Mouse (Mus musculus): ENCODE results near the gene Scgn. TPM values are rescaled to one million over a fixed set of nuclear protein-coding genes. Genes with fewer than 3 reads are reported as not detected.

The Scgn gene
- not detected in 2 replicates for polyA plus RNA-seq (2015; fragmentation: Nextera tagmentation; extraction: Ambion mirVana)

DNA sequence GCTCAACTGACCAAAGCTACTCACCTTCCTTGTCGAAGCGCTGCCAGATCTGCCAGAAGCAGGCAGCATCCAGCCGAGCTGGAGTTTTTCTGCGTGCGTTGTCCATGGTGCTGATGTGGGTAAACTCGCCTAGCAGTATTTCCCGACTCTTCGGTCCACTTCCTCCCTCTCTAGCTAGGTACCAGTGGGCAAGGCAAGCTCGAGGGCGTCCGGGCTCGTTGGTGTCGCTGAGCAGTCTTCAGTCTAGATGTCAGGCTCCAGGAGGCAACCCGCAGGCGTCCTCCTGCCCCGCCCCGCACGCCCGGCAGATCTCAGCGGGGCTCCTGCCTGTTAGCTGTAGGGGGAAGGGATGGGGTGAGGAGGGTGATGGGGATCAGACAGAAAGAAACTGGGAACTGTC lies at the start of gene Scgn:
Gene Scgn, minus strand, starts transcription at position 287 of the 400 bp plus-strand sequence.
- peaks cover 3% of the 10 kb centered on the region; the same call in 1 of the 2 replicates for H3K27me3 ChIP-seq (replicated peaks; ENCODE audit: insufficient read depth, low read length)
- no peak within 1 kb of the TSS for H3K4me2 ChIP-seq (replicated peaks; ENCODE audit: low read depth, low read length)
- under 1% methylated on average over 20 of the region's 20 CpGs for WGBS
- no peak within 1 kb of the TSS for H3K4me3 ChIP-seq (ENCODE audit: low read depth, low read length)
- H3K9me3 ChIP-seq (ENCODE audit: low read length) = no peaks in the 10 kb centered on the region
- DNase-seq (ENCODE audit: low spot score) (peak; percentile 76), ATAC-seq (peak; percentile 35; the same call in 1 of the 2 replicates)
- H3K9ac ChIP-seq (replicated peaks; ENCODE audit: low read depth) = no peak within 1 kb of the TSS
- H3K36me3 ChIP-seq (ENCODE audit: insufficient read depth, low read length) = no peaks in the 10 kb centered on the region
- no peak for TF ChIP-seq EP300 (IDR thresholded peaks at IDR 0.05)
- TF ChIP-seq CTCF (IDR thresholded peaks at IDR 0.05) = peak; percentile 33
- H3K4me1 ChIP-seq (ENCODE audit: insufficient read depth, low read depth, low read length) = no peaks in the 10 kb centered on the region
- no peak within 1 kb of the TSS for H3K27ac ChIP-seq (ENCODE audit: low read length)

DNA sequence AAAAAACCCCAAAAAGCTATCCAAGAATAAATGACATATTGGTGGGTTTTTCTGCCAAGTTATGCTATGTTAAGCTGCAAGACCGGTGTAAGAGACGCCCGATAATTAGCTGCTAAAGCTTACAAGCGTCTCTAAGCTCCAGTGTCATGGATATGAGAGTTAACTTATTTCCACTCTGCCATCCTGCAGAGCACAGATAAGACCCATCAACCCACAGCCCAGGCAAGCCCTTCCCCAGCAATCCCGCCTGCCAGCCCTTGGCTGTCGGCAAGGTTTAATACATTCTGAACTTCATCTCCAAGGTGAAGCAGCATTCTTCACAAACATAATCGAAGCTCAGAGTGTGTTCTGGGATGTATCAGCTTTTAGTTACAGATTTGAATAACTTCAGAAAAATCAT lies 49.2 kb upstream of the Scgn start:
- no peak overlapping the region for H3K9ac ChIP-seq (replicated peaks; ENCODE audit: low read depth)
- WGBS = 75% methylated on average over 7 of the region's 7 CpGs
- no peak for TF ChIP-seq CTCF (IDR thresholded peaks at IDR 0.05)
- no peak for TF ChIP-seq EP300 (IDR thresholded peaks at IDR 0.05)
- H3K9me3 ChIP-seq (ENCODE audit: low read length) = no peaks in the 10 kb centered on the region
- peaks cover 12% of the 10 kb centered on the region; the same call in 1 of the 2 replicates for H3K36me3 ChIP-seq (ENCODE audit: insufficient read depth, low read length)
- no peak overlapping the region for H3K4me3 ChIP-seq (ENCODE audit: low read depth, low read length)
- no peak overlapping the region for H3K4me2 ChIP-seq (replicated peaks; ENCODE audit: low read depth, low read length)
- no peaks in the 10 kb centered on the region for H3K27me3 ChIP-seq (replicated peaks; ENCODE audit: insufficient read depth, low read length)
- ATAC-seq = no peak
- no peaks in the 10 kb centered on the region for H3K4me1 ChIP-seq (ENCODE audit: insufficient read depth, low read depth, low read length)
- no peak for DNase-seq (ENCODE audit: low spot score)
- no peak overlapping the region for H3K27ac ChIP-seq (ENCODE audit: low read length)

DNA sequence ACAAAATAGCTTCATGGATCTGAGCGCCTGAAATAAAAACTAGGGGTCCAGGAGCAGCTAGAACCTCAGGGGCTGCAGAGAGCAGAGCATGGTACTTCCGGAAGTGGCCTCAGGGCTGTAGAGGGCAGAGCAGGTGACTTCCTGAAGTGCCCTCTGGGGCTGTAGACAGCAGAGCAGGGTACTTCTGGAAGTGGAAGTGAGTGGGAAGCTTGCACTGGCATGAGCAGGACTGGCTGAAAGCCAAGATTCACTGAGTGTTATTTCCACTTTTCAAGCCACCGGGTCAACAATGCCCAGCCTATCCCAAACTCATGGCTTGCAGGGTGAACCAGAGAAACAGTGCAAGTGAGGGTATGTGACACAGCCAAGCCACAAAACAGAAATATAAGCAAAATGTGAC lies 46.5 kb upstream of the Scgn start:
- Histone ChIP-seq H3K9me3 (ENCODE audit: low read length) (no peaks in the 10 kb centered on the region), H3K36me3 (ENCODE audit: insufficient read depth, low read length) (no peaks in the 10 kb centered on the region), H3K4me1 (ENCODE audit: insufficient read depth, low read depth, low read length) (no peaks in the 10 kb centered on the region), H3K9ac (replicated peaks; ENCODE audit: low read depth) (no peak overlapping the region), H3K4me3 (ENCODE audit: low read depth, low read length) (no peak overlapping the region), H3K27ac (ENCODE audit: low read length) (no peak overlapping the region), H3K4me2 (replicated peaks; ENCODE audit: low read depth, low read length) (no peak overlapping the region), H3K27me3 (replicated peaks; ENCODE audit: insufficient read depth, low read length) (no peaks in the 10 kb centered on the region)
- peak; percentile 34 for TF ChIP-seq CTCF (IDR thresholded peaks at IDR 0.05)
- 0 out of 2 replicates have a peak, but pooled peaks have one; percentile 35 for TF ChIP-seq EP300 (IDR thresholded peaks at IDR 0.05)
- peak; percentile 89 for ATAC-seq
- DNase-seq (ENCODE audit: low spot score) = peak; percentile 80
- WGBS = 46% methylated on average over 3 of the region's 3 CpGs

DNA sequence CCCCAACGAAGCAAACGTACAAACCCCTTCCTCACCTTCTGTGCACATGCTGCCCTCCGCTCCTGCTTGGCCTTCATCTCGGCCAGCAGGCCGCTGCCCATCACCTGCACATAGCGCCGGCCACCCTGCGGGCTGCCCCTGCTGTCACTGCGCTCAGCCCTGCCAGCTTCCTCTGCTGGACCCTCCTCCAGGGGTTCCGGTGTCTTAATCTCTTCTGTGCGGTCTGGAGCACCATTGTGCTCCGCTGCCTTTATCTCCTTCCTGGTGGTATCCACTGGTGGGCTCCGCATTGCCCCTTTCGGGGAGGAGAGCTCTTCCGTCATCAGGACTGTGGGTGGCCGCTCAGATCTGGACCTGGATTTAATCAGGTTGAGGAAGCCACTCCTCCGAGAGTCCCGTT lies 45.1 kb upstream of the Scgn start:
- Histone ChIP-seq H3K9ac (replicated peaks; ENCODE audit: low read depth) (no peak overlapping the region), H3K27me3 (replicated peaks; ENCODE audit: insufficient read depth, low read length) (no peaks in the 10 kb centered on the region), H3K4me2 (replicated peaks; ENCODE audit: low read depth, low read length) (0 out of 2 replicates have a peak overlapping the region, but pooled peaks have one; percentile 8), H3K36me3 (ENCODE audit: insufficient read depth, low read length) (no peaks in the 10 kb centered on the region), H3K4me1 (ENCODE audit: insufficient read depth, low read depth, low read length) (no peaks in the 10 kb centered on the region), H3K27ac (ENCODE audit: low read length) (no peak overlapping the region), H3K4me3 (ENCODE audit: low read depth, low read length) (no peak overlapping the region), H3K9me3 (ENCODE audit: low read length) (no peaks in the 10 kb centered on the region)
- DNase-seq (ENCODE audit: low spot score) (no peak), ATAC-seq (no peak)
- TF ChIP-seq EP300 (IDR thresholded peaks at IDR 0.05) (no peak), CTCF (IDR thresholded peaks at IDR 0.05) (no peak)
- WGBS = 81% methylated on average over 18 of the region's 18 CpGs

DNA sequence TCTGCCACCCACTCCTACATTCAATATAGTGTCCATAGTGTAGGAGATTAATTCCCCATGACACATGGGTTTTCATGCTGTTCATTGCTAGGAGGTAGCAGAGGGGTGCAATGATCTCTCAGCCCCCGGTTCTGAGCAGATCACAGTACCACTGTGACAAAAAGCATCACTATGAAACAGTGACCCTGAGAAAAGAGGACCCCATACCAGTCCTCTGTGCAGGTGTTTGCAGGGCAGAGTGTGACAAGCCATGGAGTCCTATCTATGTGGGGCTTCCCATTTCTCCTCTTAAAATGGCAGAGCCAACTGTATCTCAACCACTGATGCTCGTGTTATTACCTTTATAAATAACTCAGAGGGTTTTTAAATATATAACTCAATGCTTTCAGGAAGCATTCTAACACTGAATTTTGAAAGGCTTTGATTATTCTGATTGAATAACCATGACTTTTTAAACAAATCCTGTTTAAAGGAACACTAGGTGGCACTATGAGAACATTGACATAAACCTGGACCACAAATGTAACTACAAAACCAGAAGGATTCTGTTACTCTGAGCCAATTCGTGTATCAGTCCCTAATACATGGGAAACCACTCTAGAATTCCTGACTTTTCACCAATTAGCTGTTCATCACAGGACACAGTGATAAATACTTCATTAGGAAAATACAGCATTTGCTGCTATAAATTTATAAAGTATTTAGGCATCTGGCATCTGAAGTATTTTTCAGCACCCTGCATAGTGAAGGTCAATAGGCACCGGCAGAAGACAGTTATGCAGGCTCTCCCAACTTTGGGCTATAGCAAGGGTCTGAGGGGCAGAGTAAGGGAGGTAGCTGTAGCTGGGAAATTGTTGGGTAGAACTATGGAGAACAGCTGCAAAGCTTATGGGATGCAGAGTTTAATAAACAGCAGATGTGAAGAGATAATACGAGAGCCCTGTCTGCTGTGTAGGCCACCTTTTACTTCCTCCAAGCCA lies 36.5 kb upstream of the Scgn start:
- no peak overlapping the region for H3K27ac ChIP-seq (ENCODE audit: low read length)
- ATAC-seq (no peak), DNase-seq (ENCODE audit: low spot score) (peak; percentile 53)
- no peaks in the 10 kb centered on the region for H3K27me3 ChIP-seq (replicated peaks; ENCODE audit: insufficient read depth, low read length)
- no peaks in the 10 kb centered on the region for H3K9me3 ChIP-seq (ENCODE audit: low read length)
- H3K4me2 ChIP-seq (replicated peaks; ENCODE audit: low read depth, low read length) = no peak overlapping the region
- H3K9ac ChIP-seq (replicated peaks; ENCODE audit: low read depth) = no peak overlapping the region
- no peak overlapping the region for H3K4me3 ChIP-seq (ENCODE audit: low read depth, low read length)
- TF ChIP-seq EP300 (IDR thresholded peaks at IDR 0.05) (no peak), CTCF (IDR thresholded peaks at IDR 0.05) (peak; percentile 53)
- WGBS = 62% methylated on average over 5 of the region's 5 CpGs
- 0 out of 2 replicates have a peak, but pooled peaks cover 7% of the 10 kb centered on the region for H3K36me3 ChIP-seq (ENCODE audit: insufficient read depth, low read length)
- H3K4me1 ChIP-seq (ENCODE audit: insufficient read depth, low read depth, low read length) = no peaks in the 10 kb centered on the region

DNA sequence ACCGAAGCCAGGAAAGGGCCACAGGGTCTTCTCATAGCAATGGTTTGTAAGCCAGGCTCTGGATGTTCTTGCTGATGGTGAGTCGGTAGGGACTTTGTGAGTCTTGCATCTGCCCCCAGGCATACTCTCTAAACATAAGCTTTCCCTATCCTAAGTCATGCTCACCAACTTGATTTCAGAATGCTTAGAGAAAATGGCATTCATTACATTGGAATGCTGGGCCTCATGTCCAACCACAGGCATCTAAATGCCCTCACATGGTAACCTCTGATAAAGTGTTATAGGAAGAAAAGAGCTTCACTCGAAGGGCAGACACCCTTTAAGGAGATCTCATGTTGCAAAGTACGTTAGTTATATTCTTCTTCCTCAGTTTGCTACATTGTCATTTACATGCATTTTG lies 27.5 kb upstream of the Scgn start:
- WGBS = 91% methylated on average over 4 of the region's 4 CpGs
- H3K27me3 ChIP-seq (replicated peaks; ENCODE audit: insufficient read depth, low read length) = no peaks in the 10 kb centered on the region
- no peaks in the 10 kb centered on the region for H3K4me1 ChIP-seq (ENCODE audit: insufficient read depth, low read depth, low read length)
- ATAC-seq = no peak
- no peaks in the 10 kb centered on the region for H3K9me3 ChIP-seq (ENCODE audit: low read length)
- H3K4me2 ChIP-seq (replicated peaks; ENCODE audit: low read depth, low read length) = no peak overlapping the region
- DNase-seq (ENCODE audit: low spot score) = no peak
- TF ChIP-seq EP300 (IDR thresholded peaks at IDR 0.05) (no peak), CTCF (IDR thresholded peaks at IDR 0.05) (no peak)
- no peak overlapping the region for H3K27ac ChIP-seq (ENCODE audit: low read length)
- no peak overlapping the region for H3K9ac ChIP-seq (replicated peaks; ENCODE audit: low read depth)
- H3K36me3 ChIP-seq (ENCODE audit: insufficient read depth, low read length) = 0 out of 2 replicates have a peak, but pooled peaks cover 7% of the 10 kb centered on the region
- no peak overlapping the region for H3K4me3 ChIP-seq (ENCODE audit: low read depth, low read length)

Data from lung, postnatal 0 days (tissue).